Comparison of ENCODE assay signal across 8 mouse cellular contexts in the genomic region with DNA sequence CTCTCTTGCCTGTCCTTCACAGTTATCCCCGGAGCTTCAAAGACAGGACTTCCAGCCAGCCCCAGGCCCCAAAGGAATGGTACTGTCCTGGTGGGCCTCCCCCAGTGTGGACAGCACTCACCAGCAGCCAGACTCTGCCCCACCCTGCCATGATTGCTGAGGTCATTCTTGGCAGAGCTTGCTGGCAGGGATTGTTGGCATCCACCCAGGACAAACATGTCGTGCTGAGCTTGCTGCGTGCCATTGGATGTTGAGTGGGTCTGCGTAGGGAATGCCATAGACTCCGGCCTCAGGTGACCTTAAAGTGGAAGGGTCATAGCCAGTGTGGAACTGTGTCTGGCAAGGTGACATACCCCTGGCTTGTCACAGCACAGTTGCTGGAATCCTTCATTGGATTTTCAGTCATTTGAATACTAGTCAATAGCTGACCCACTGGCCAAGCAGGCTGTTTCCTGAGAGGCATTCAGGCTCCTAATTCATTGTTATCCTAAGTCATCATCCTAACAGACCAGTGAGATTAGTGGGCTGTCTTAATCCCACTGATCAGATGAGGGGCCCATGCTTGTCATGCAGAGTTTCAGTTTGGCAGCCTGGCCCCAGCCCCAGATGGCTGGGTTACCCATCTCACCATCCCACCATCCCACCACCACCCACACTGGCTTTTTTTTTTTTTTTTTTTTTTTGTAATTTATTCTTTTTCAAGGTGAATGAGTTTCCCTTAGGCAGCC. TPM values are rescaled to one million over a fixed set of nuclear protein-coding genes. Genes with fewer than 3 reads are reported as not detected.
DNase-seq lines count a peak whose midpoint lies in the region; ATAC-seq and TF ChIP-seq lines count a peak whose summit lies in the region.

No protein-coding gene starts in this region.

- CTCF ChIA-PET in Patski (lab: Charles Lee): interaction anchor here (0.8 to 3.1 kb wide), 6 partner anchors 14 to 207 kb away, joined by 3 to 18 read pairs (median 3); no protein-coding TSS in a partner anchor

- TF ChIP-seq POLR2A in kidney, adult 2 months (IDR thresholded peaks at IDR 0.05; ENCODE audit: low read depth, low read length): no peak

- intact Hi-C loops in left cerebral cortex, postnatal 25 days (cut with DNase I): no loop called here

- peak; percentile 98 for DNase-seq in Patski (ENCODE audit: low read depth, low spot score)
- DNase-seq in cerebellum, postnatal 10 days: peak; percentile 92 to 94
- peak; percentile 71 to 83 for DNase-seq in gastrocnemius, postnatal 4 days (ENCODE audit: low spot score in 2 of 2)
- DNase-seq in kidney, adult 2 months: peak; percentile 96
- DNase-seq in left cerebral cortex, postnatal 25 days (ENCODE audit: low spot score in 2 of 2): peak; percentile 38 to 63
- DNase-seq in midbrain, embryonic 14.5 days: peak; percentile 69
- peak; percentile 81 for DNase-seq in urinary bladder, postnatal 25 days (ENCODE audit: low spot score)
- DNase-seq in thymus, postnatal 10 days (ENCODE audit: low spot score in 2 of 2): no peak

- no peak overlapping the region for H3K27ac ChIP-seq in kidney, adult 2 months (ENCODE audit: insufficient read depth, low read depth, low read length)
- H3K27ac ChIP-seq in midbrain, embryonic 14.5 days (replicated peaks; ENCODE audit: low read depth, low read length): no peak overlapping the region

- no peaks in the 10 kb centered on the region for H3K9me3 ChIP-seq in midbrain, embryonic 14.5 days (ENCODE audit: control insufficient read depth, low read length)

- in situ Hi-C loops in Patski (cut with MboI; ENCODE audit: low pct_unique_long_range_greater_than_20kb): loop anchor here (5.0 kb wide), 2 partner anchors 41 to 141 kb away; a partner anchor contains a TSS

- no peaks in the 10 kb centered on the region; the same call in 1 of the 2 replicates for H3K36me3 ChIP-seq in kidney, adult 2 months (ENCODE audit: control insufficient read depth, insufficient read depth, low read length)
- H3K36me3 ChIP-seq in midbrain, embryonic 14.5 days (ENCODE audit: control insufficient read depth, insufficient read depth, low read length): no peaks in the 10 kb centered on the region

- no peak overlapping the region for H3K4me3 ChIP-seq in kidney, adult 2 months (ENCODE audit: insufficient read depth, low read depth, low read length)
- no peak overlapping the region for H3K4me3 ChIP-seq in midbrain, embryonic 14.5 days (replicated peaks; ENCODE audit: low read depth, low read length)

- TF ChIP-seq CTCF in Patski (IDR thresholded peaks at IDR 0.05): no peak
- no peak for TF ChIP-seq CTCF in kidney, adult 2 months (conservative IDR thresholded peaks at IDR 0.05; ENCODE audit: insufficient read depth, insufficient read length, low read depth, low read length)

- H3K4me2 ChIP-seq in midbrain, embryonic 14.5 days (ENCODE audit: low read length): no peak overlapping the region

- POLR2A ChIA-PET in Patski (lab: Charles Lee): interaction anchor here (0.8 to 1.6 kb wide), 3 partner anchors 12 to 41 kb away, joined by 3 to 10 read pairs (median 3); no protein-coding TSS in a partner anchor

- no peaks in the 10 kb centered on the region for H3K27me3 ChIP-seq in Patski
- H3K27me3 ChIP-seq in kidney, adult 2 months (replicated peaks; ENCODE audit: control insufficient read depth, insufficient read depth, low read length): no peaks in the 10 kb centered on the region
- H3K27me3 ChIP-seq in midbrain, embryonic 14.5 days (ENCODE audit: control insufficient read depth, insufficient read depth, low read length): no peaks in the 10 kb centered on the region

- peak; percentile 44 for ATAC-seq in Patski
- ATAC-seq in midbrain, embryonic 14.5 days (ENCODE audit: low FRiP score, low TSS enrichment): no peak; the same call in 1 of the 2 replicates

- WGBS in kidney, adult 2 months: 8% methylated on average over 5 of the region's 5 CpGs
- 57% methylated on average over 5 of the region's 5 CpGs for WGBS in midbrain, embryonic 14.5 days

- no peak overlapping the region for H3K9ac ChIP-seq in midbrain, embryonic 14.5 days (replicated peaks; ENCODE audit: low read length)

- no peaks in the 10 kb centered on the region for H3K4me1 ChIP-seq in kidney, adult 2 months (ENCODE audit: control insufficient read depth, insufficient read depth, low read length)
- peaks cover 6% of the 10 kb centered on the region; the same call in 1 of the 2 replicates for H3K4me1 ChIP-seq in midbrain, embryonic 14.5 days (ENCODE audit: control insufficient read depth, insufficient read depth, low read length)

RNA-seq across cellular contexts. Expression of a gene that starts 42.0 kb away (rescaled TPM):
- 170 TPM for polyA plus RNA-seq in Patski (2021)
- total RNA-seq in gastrocnemius, postnatal 4 days (2021): 10 to 100 TPM; 78.8 to 98.4 TPM
- 97.0 and 98.2 TPM in 2 replicates for polyA plus RNA-seq in kidney, adult 2 months (2012; rRNA removed)
- total RNA-seq in left cerebral cortex, postnatal 25 days (2021): 100 to 1,000 TPM; 211 to 225 TPM
- 6.9 and 12.7 TPM in 2 replicates for polyA plus RNA-seq in midbrain, embryonic 14.5 days (2014; fragmentation: Nextera tagmentation; extraction: Ambion mirVana)

RNA-seq across cellular contexts. Expression of a gene that starts 53.9 kb away (rescaled TPM):
- polyA plus RNA-seq in Patski (2021): not detected
- total RNA-seq in gastrocnemius, postnatal 4 days (2021): not detected
- polyA plus RNA-seq in kidney, adult 2 months (2012; rRNA removed): 0.02 TPM in 1 of 2 replicates, not detected in the other
- total RNA-seq in left cerebral cortex, postnatal 25 days (2021): not detected
- polyA plus RNA-seq in midbrain, embryonic 14.5 days (2014; fragmentation: Nextera tagmentation; extraction: Ambion mirVana): not detected in 2 replicates

Comparison
In these comparisons a context has a peak if more than half of its experiments do, and no peak if none do; other contexts are left out.
1. DNase-seq: peak in Patski (single experiment), cerebellum, postnatal 10 days (2 of 2), gastrocnemius, postnatal 4 days (2 of 2), kidney, adult 2 months (single experiment), left cerebral cortex, postnatal 25 days (2 of 2), midbrain, embryonic 14.5 days (single experiment) and urinary bladder, postnatal 25 days (single experiment); none in thymus, postnatal 10 days (0 of 2).